Mouse (Mus musculus) neutrophil, adult 5-6 weeks (primary cell): Measurements from ENCODE around the gene Pacsin2. TPM values are rescaled to one million over a fixed set of nuclear protein-coding genes. Genes with fewer than 3 reads are reported as not detected.
A peak's percentile ranks its signal among the peaks of the same experiment; 100 is the strongest.
"Not testable (repeated sequence)": the region's sequence is repeated elsewhere in the genome, so short reads cannot be mapped to it uniquely, and the experiment has no call there.

Source experiments
- ATAC-seq: fragments of 151-379, 151-347 bp; 2 replicates; pipeline ENCODE4 v1.8.0; 2017; ENCODE audit warnings: mild to moderate bottlenecking, moderate TSS enrichment; ENCODE audit not compliant: insufficient number of reproducible peaks, poor library complexity, low FRiP score, severe bottlenecking; ENCODE audit errors: extremely low read depth
- total RNA-seq: library from RNA; stranded (forward); fragments of 200-1000 nt; gene quantifications from 2 replicates; pipeline ENCODE4 v1.2.3, GENCODE M21; 2017

Gene Pacsin2
- total RNA-seq: 66.8 TPM in 2 replicates

DNA sequence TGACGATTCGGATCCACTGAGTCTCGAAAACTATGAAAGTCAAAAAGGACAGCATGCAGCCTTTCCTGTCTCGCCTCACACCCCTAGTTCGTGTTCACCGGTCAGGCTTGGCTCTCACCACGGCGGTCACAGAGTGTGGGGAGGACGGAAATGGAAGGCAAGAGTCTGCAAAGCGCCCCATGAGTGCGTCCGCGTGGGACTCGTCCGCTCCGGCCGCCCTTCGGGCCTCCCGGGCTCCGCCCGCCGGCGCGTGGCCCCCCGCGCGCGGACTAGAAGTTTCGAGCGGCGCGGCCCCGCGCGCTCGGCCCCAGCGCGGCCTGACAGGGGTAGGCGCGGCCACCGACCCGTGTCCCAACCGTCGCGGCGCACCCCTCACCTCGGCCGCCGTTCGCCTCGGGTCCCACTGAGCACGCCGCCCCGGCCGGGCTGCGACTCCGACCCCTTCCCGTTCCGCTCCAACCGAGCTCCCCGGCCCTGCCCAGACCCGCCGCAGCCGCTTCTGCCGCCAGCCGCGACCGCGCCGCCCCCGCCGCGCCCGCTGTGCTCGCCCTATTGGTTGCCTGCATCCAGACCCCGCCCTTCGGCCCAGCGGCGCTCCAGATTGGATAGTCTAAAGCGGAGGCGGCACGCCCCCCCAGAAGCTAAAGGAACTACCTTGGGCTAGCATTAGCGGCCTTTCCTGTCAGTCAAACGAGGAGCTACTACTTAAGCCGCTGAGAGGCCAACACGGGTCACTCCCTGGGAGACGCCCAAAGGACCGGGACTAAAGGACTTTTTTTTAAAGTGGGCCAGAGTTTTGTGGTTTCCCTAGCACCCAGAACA, at the start of gene Pacsin2:
Gene Pacsin2 (minus strand): TSS at position 524 of the 822 bp plus-strand sequence.
- ATAC-seq: peak; percentile 93

- no peak for ATAC-seq
Observed at GRCm38 (mm10) chr15:83512489-83513281, 48.3 kb upstream of the Pacsin2 start.

- peak; percentile 87 for ATAC-seq
Observed at GRCm38 (mm10) chr15:83510805-83511405, 46.5 kb upstream of the Pacsin2 start, which contains the start of gene Ttll1. Gene Ttll1, minus strand, starts transcription at chr15:83510893.

- no peak for ATAC-seq
Observed at GRCm38 (mm10) chr15:83509950-83510804, 45.8 kb upstream of the Pacsin2 start.

DNA sequence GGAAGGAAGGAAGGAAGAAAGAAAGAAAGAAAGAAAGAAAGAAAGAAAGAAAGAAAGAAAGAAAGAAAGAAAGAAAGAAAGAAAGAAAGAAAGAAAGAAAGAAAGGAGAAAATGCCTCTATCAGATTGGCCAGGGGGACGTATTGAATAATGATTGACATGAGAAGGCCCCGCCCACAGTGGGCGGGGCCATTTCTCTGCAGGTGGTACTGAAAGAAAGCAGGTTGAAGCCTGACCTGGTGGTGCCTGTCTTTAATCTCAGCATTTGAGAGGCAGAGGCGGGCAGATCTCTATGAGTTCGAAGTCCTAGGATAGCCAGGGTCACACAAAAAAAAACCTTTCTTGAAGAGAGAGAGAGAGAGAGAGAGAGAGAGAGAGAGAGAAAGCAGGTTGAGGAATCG, 37.1 kb upstream of the Pacsin2 start:
- not testable (repeated sequence) for ATAC-seq

DNA sequence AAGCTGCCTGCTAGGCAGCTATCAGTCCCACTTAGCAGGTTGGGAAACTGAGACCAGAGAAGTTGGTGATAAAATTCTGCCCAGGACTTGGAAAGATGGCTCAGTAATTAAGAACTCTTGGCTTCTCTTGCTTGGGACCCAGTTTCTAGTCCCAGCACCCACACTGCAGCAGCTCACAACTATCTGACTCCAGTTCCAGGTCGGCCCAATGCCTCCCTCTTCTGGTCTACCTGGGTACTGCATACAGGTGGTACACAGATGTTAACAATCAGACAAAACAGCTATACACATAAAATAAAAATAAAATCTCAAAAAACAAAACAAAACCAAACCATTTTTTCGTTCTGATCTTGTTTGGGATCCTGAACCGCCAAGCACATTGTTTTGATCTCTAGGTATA, 35.9 kb upstream of the Pacsin2 start:
- peak; percentile 43 for ATAC-seq

DNA sequence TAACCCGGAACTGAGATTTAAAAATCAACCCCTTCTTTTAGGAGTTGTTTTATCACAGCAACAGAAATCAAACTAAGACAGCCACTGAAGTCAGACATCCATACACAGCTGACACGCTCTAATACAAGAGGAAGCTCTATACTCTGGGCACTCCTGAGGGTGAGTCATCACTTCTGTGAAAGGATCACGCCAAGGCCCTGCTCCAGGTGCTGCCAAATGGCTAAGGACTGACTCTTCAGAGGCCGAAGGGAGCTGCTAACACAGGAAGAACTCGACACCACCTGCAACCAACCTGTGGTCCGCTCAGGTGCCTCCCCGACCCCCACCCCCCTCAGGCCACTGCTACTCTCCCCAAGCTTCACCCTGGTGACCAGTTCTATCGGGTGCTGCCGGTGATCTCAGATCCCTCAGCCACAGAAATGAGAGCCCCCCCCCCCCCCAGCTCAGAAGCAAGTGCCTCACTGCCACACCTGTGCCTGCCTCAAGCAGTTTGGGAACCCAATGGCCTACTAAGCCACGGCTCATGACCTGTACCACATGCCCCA, 34.9 kb upstream of the Pacsin2 start:
- no peak for ATAC-seq

- no peak for ATAC-seq
Observed at GRCm38 (mm10) chr15:83497299-83497698, 32.9 kb upstream of the Pacsin2 start.

DNA sequence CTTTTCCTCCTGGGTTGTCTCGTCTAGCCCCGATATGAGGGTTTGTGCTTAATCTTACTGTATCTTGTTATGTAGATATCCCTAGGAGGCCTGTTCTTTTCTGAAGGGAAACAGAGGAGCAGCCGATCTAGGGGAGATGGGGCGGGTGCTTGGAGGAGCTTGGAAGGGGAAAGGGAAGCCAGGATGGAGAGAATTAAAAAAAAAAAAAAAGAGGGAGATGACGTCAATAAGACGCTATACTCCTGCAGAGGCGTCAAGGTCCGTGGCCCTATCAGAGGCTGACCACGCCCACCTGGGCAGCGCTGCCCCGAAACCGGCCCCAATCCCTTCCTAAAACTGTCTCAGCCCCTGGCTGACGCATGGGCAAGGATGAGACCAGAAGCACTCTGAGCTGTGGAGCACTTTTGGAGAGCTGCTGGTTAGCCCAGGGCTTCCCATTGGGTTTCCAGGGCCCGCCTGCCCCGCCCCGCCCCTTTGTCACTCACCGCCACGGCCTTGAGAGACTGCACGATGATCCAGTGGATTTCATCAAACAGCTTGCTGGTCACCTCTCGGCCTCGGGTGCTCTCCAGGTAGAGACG, 31.5 kb upstream of the Pacsin2 start:
- ATAC-seq: no peak

- no peak for ATAC-seq
Observed at GRCm38 (mm10) chr15:83495195-83495594, 30.8 kb upstream of the Pacsin2 start.

- no peak for ATAC-seq
Observed at GRCm38 (mm10) chr15:83494572-83494920, 30.1 kb upstream of the Pacsin2 start.

GRCm38 (mm10) chr15:83493856-83494571, 29.6 kb upstream of the Pacsin2 start:
- ATAC-seq: no peak

GRCm38 (mm10) chr15:83491891-83492290, 27.5 kb upstream of the Pacsin2 start:
- no peak for ATAC-seq

DNA sequence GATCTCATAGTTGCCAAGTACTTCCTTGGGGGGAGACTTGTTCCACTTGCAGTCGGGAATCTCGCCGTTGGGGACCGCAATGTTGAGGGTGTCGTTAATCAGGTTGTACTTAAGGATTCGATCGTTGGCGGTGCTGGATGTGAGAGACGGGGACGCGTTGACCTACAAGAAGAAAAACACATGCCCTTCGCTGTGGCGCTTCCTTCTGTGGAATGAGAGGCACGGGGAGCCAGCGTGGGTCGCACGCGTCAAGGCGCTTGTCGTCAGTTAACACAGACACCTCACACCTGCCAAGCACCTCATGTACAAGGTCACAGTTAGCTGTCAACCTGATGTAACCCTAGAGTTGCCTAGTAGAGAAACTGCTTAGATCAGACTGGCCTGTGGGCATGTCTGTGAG, 25.1 kb upstream of the Pacsin2 start:
- no peak for ATAC-seq

DNA sequence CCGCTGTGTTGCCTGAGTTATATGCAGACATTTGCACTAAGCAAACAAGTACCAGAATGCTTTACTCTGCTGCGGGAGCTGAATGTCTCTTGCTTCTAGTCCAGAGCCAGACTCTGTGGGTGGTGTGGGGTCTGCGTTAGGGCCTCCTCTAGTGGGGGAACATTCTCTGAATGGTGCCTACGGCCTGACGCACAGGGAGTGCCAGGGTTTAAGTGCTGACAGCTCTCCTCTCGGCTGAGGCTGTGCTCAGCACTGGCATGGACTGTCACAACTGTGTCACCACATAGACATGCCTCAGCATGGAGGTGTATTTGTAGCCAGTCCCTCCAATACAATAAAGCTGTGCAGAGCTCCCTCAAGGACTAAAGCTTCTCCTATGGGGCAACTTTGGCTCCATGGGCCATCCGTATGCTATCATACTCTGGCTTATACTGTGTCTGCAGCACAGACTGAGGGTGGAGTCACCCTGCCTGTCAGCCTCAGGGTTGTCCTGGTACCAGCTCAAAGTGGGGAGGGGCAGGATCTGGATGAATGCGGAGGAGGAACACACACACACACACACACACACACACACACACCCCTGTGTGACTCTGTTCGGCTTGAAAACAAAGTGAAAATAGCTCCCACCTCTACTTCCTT, 23.2 kb upstream of the Pacsin2 start:
- ATAC-seq: no peak

DNA sequence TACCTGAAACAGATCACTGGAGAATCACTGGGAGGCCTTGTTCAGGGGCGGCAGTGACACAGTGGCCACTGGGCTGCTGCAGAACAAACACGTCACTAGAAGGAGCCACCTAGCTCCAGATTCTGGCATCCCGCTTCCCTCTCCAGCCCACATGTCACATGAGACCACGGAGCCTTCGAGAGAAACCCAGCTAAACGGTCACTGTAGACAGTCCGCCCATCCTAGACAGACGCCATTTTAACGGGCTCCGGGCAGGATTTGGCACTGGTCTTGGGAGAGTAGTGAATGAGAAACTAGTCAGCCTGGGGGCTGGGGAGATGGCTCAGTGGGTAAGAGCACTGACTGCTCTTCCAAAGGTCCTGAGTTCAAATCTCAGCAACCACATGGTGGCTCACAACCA, 19.9 kb upstream of the Pacsin2 start:
- no peak for ATAC-seq

- ATAC-seq: peak; percentile 65
Observed at GRCm38 (mm10) chr15:83483482-83483881, 19.1 kb upstream of the Pacsin2 start.
